Mouse (Mus musculus): ENCODE data around the gene Serpinb1a.

Serpinb1a gene

GRCm38 (mm10) chr13:32797085-32797484 is 53.9 kb downstream of the Serpinb1a start:
- DNase-seq (ENCODE audit: low spot score), result no peak

- no peak for DNase-seq (ENCODE audit: low spot score)
Observed at GRCm38 (mm10) chr13:32795166-32795565, 55.8 kb downstream of the Serpinb1a start.

- no peak for DNase-seq (ENCODE audit: low spot score)
Observed at GRCm38 (mm10) chr13:32794619-32795018, 56.4 kb downstream of the Serpinb1a start.

All from T-cell, adult 2 months (primary cell).